Mouse (Mus musculus) myocyte (in vitro differentiated cells): ENCODE data around the gene Myh9.

Experiments used
- CEBPB ChIP-seq: IDR thresholded peaks from 2 replicates; pipeline ENCODE4 v1.6.1; 2011; ENCODE audit warnings: mild to moderate bottlenecking, moderate library complexity; ENCODE audit not compliant: poor library complexity, insufficient read depth, severe bottlenecking
- E2F4 ChIP-seq: IDR thresholded peaks from one replicate; pipeline ENCODE4 v1.6.1; 2011; ENCODE audit warnings: mild to moderate bottlenecking, control low read depth, moderate library complexity; ENCODE audit not compliant: insufficient read depth
- MYOG ChIP-seq, 3 experiments: IDR thresholded peaks; one replicate each; pipeline ENCODE4 v1.6.1; 2011; ENCODE audit warnings: control low read depth in 2 of 3, low read depth in 2 of 3, mild to moderate bottlenecking in 2 of 3; ENCODE audit not compliant: insufficient read length in 2 of 3, control insufficient read depth in 1 of 3, insufficient read depth in 1 of 3
- POLR2A ChIP-seq: IDR thresholded peaks from one replicate; pipeline ENCODE4 v1.6.1; 2011; ENCODE audit warnings: low read depth, mild to moderate bottlenecking, control low read depth, moderate library complexity; ENCODE audit not compliant: insufficient read length
- POLR2AphosphoS2 ChIP-seq: IDR thresholded peaks from one replicate; pipeline ENCODE4 v1.6.1; 2011; ENCODE audit warnings: low read depth, control low read depth; ENCODE audit not compliant: insufficient read length
- USF1 ChIP-seq: IDR thresholded peaks from one replicate; pipeline ENCODE4 v1.6.1; 2011; ENCODE audit warnings: low read depth, mild to moderate bottlenecking, control low read depth, moderate library complexity

- peak; percentile 32 for TF ChIP-seq POLR2A
- TF ChIP-seq USF1: no peak
- no peak for TF ChIP-seq MYOG (IDR thresholded peaks at IDR 0.05; ENCODE audit: control insufficient read depth in 1 of 3, insufficient read depth in 1 of 3, insufficient read length in 2 of 3, low read depth in 2 of 3)
- no peak for TF ChIP-seq CEBPB
- peak; percentile 75 for TF ChIP-seq POLR2AphosphoS2
- no peak for TF ChIP-seq E2F4
These were observed 66.6 kb downstream of the Myh9 start for GRCm38 (mm10) chr15:77775186-77775963.
